Mouse (Mus musculus) E14TG2a.4 (cell line): ENCODE measurements around the gene Jrkl.
A peak's percentile ranks its signal among the peaks of the same experiment; 100 is the strongest.

Source experiments
- H3K27me3 ChIP-seq: 2 replicates; pipeline ENCODE4 v1.6.1; 2014; ENCODE audit warnings: low read length, control low read depth; ENCODE audit not compliant: insufficient read depth
- H3K36me3 ChIP-seq: 2 replicates; pipeline ENCODE4 v1.6.1; 2014; ENCODE audit warnings: low read length, control low read depth; ENCODE audit not compliant: insufficient read depth
- H3K4me1 ChIP-seq: replicated peaks from 2 replicates; pipeline ENCODE4 v1.6.1; 2014; ENCODE audit warnings: low read depth, low read length, control low read depth
- H3K4me3 ChIP-seq: replicated peaks from 2 replicates; pipeline ENCODE4 v1.5.1; 2014; ENCODE audit warnings: mild to moderate bottlenecking, low read length
- H3K9me3 ChIP-seq: 2 replicates; pipeline ENCODE4 v1.6.1; 2014; ENCODE audit warnings: low read length, control low read depth
- CTCF ChIP-seq: conservative IDR thresholded peaks from 2 replicates; pipeline ENCODE4 v1.5.1; 2014; ENCODE audit warnings: low read length
- NANOG ChIP-seq: IDR thresholded peaks from 2 replicates; pipeline ENCODE4 v1.6.1; 2014; ENCODE audit warnings: borderline replicate concordance, low read length, mixed read lengths
- POU5F1 ChIP-seq: IDR thresholded peaks from 2 replicates; pipeline ENCODE4 v1.6.1; 2014; ENCODE audit warnings: low read length, borderline replicate concordance

Gene Jrkl

GRCm38 (mm10) chr9:13245481-13245880, at the start of gene Jrkl:
Gene Jrkl, minus strand, starts transcription at chr9:13245829.
- no peaks in the 10 kb centered on the region for H3K27me3 ChIP-seq
- TF ChIP-seq CTCF: no peak
- no peak for TF ChIP-seq NANOG
- no peak for TF ChIP-seq POU5F1
- peak within 1 kb of the TSS; percentile 82 for H3K4me3 ChIP-seq
- H3K4me1 ChIP-seq: peaks cover 21% of the 10 kb centered on the region
- no peaks in the 10 kb centered on the region for H3K9me3 ChIP-seq
- no peaks in the 10 kb centered on the region for H3K36me3 ChIP-seq

GRCm38 (mm10) chr9:13287482-13287881, 41.9 kb upstream of the Jrkl start:
- no peaks in the 10 kb centered on the region for H3K4me1 ChIP-seq
- TF ChIP-seq NANOG: no peak
- no peak for TF ChIP-seq POU5F1
- no peak for TF ChIP-seq CTCF
- H3K4me3 ChIP-seq: no peak overlapping the region
- H3K9me3 ChIP-seq: no peaks in the 10 kb centered on the region
- no peaks in the 10 kb centered on the region for H3K36me3 ChIP-seq
- H3K27me3 ChIP-seq: no peaks in the 10 kb centered on the region

GRCm38 (mm10) chr9:13273219-13273618, 27.6 kb upstream of the Jrkl start:
- TF ChIP-seq POU5F1 (no peak), CTCF (no peak), NANOG (no peak)
- no peak overlapping the region for H3K4me3 ChIP-seq
- H3K4me1 ChIP-seq: no peaks in the 10 kb centered on the region
- H3K27me3 ChIP-seq: no peaks in the 10 kb centered on the region
- no peaks in the 10 kb centered on the region for H3K36me3 ChIP-seq
- H3K9me3 ChIP-seq: no peaks in the 10 kb centered on the region

GRCm38 (mm10) chr9:13260980-13261379, 15.4 kb upstream of the Jrkl start:
- Histone ChIP-seq H3K4me3 (no peak overlapping the region), H3K36me3 (no peaks in the 10 kb centered on the region), H3K9me3 (no peaks in the 10 kb centered on the region), H3K4me1 (peaks cover 11% of the 10 kb centered on the region), H3K27me3 (no peaks in the 10 kb centered on the region)
- TF ChIP-seq NANOG (no peak), CTCF (no peak), POU5F1 (no peak)

GRCm38 (mm10) chr9:13258173-13258572, 12.5 kb upstream of the Jrkl start:
- Histone ChIP-seq H3K4me3 (no peak overlapping the region), H3K36me3 (no peaks in the 10 kb centered on the region), H3K9me3 (no peaks in the 10 kb centered on the region), H3K27me3 (no peaks in the 10 kb centered on the region), H3K4me1 (no peaks in the 10 kb centered on the region)
- TF ChIP-seq CTCF: no peak
- TF ChIP-seq POU5F1: no peak
- TF ChIP-seq NANOG: no peak

- Histone ChIP-seq H3K9me3 (no peaks in the 10 kb centered on the region), H3K4me3 (no peak overlapping the region), H3K4me1 (no peaks in the 10 kb centered on the region), H3K27me3 (no peaks in the 10 kb centered on the region), H3K36me3 (no peaks in the 10 kb centered on the region)
- TF ChIP-seq POU5F1 (no peak), CTCF (no peak), NANOG (no peak)
Observed at GRCm38 (mm10) chr9:13256726-13257125, 11.1 kb upstream of the Jrkl start.

- TF ChIP-seq CTCF (no peak), NANOG (no peak), POU5F1 (no peak)
- Histone ChIP-seq H3K36me3 (no peaks in the 10 kb centered on the region), H3K4me3 (no peak overlapping the region), H3K4me1 (peaks cover 9% of the 10 kb centered on the region), H3K27me3 (no peaks in the 10 kb centered on the region), H3K9me3 (no peaks in the 10 kb centered on the region)
Observed at GRCm38 (mm10) chr9:13251251-13251650, 5.6 kb upstream of the Jrkl start.

GRCm38 (mm10) chr9:13248104-13248503, 2.5 kb upstream of the Jrkl start:
- no peaks in the 10 kb centered on the region for H3K36me3 ChIP-seq
- H3K4me1 ChIP-seq: peaks cover 21% of the 10 kb centered on the region
- H3K9me3 ChIP-seq: no peaks in the 10 kb centered on the region
- no peak overlapping the region for H3K4me3 ChIP-seq
- no peak for TF ChIP-seq POU5F1
- no peaks in the 10 kb centered on the region for H3K27me3 ChIP-seq

- TF ChIP-seq POU5F1 (no peak), NANOG (no peak), CTCF (no peak)
- H3K4me3 ChIP-seq: peak within 1 kb of the TSS; percentile 82
- no peaks in the 10 kb centered on the region for H3K27me3 ChIP-seq
- no peaks in the 10 kb centered on the region for H3K9me3 ChIP-seq
- no peaks in the 10 kb centered on the region for H3K36me3 ChIP-seq
- peaks cover 21% of the 10 kb centered on the region for H3K4me1 ChIP-seq
Observed at GRCm38 (mm10) chr9:13246815-13247638, 1.4 kb upstream of the Jrkl start, which contains the start of gene Ccdc82. Gene Ccdc82, plus strand, starts transcription at chr9:13246955.
